Mouse (Mus musculus) forebrain, embryonic 12.5 days (tissue): ENCODE results near the gene Pbxip1. TPM values are rescaled to one million over a fixed set of nuclear protein-coding genes. Genes with fewer than 3 reads are reported as not detected.

ENCODE experiments used
- ATAC-seq: fragments of 200-750 bp; cut with Nextera tagmentation; 2 replicates; pipeline ENCODE4 v1.8.0; 2017; ENCODE audit warnings: moderate TSS enrichment; ENCODE audit not compliant: low FRiP score
- H3K27ac ChIP-seq: fragments of 300-500 bp; sonication (generic); 2 replicates; pipeline ENCODE4 v1.5.1; 2016; ENCODE audit warnings: mild to moderate bottlenecking
- H3K27me3 ChIP-seq: fragments of 300-500 bp; sonication (generic); 2 replicates; pipeline ENCODE4 v1.6.1; 2016; ENCODE audit warnings: mild to moderate bottlenecking
- H3K36me3 ChIP-seq: fragments of 300-500 bp; sonication (generic); replicated peaks from 2 replicates; pipeline ENCODE4 v1.6.1; 2016; ENCODE audit warnings: mild to moderate bottlenecking
- H3K4me1 ChIP-seq: fragments of 300-500 bp; sonication (generic); 2 replicates; pipeline ENCODE4 v1.6.1; 2016
- H3K4me2 ChIP-seq: fragments of 300-500 bp; sonication (generic); 2 replicates; pipeline ENCODE4 v1.6.1; 2016; ENCODE audit warnings: mild to moderate bottlenecking, moderate library complexity
- H3K4me3 ChIP-seq: fragments of 300-500 bp; sonication (generic); replicated peaks from 2 replicates; pipeline ENCODE4 v1.5.1; 2016; ENCODE audit warnings: mild to moderate bottlenecking
- H3K9ac ChIP-seq: fragments of 300-500 bp; sonication (generic); 2 replicates; pipeline ENCODE4 v1.6.1; 2016; ENCODE audit warnings: mild to moderate bottlenecking
- H3K9me3 ChIP-seq: fragments of 300-500 bp; sonication (generic); 2 replicates; pipeline ENCODE4 v1.6.1; 2016
- WGBS: fragments of 180-500 bp; shearing (Covaris S2); methylation state at CpG from one replicate; pipeline ENCODE4 v1.1.7; 2016; 5-methylcytosine and 5-hydroxymethylcytosine counted together
- polyA plus RNA-seq: library from polyadenylated mRNA; unstranded; fragments of >200 nt; fragmentation: Nextera tagmentation; extraction: Ambion mirVana; gene quantifications from 2 replicates; pipeline ENCODE4 v1.2.1, GENCODE M21; 2016

The Pbxip1 gene
- polyA plus RNA-seq, 1 experiment from 2014 or later = 14.4 TPM

GRCm38 (mm10) chr3:89473838-89474237 lies 37.3 kb downstream of the Pbxip1 start:
- H3K27ac ChIP-seq = no peak overlapping the region
- no peaks in the 10 kb centered on the region for H3K27me3 ChIP-seq
- no peaks in the 10 kb centered on the region for H3K4me1 ChIP-seq
- no peak overlapping the region for H3K9ac ChIP-seq
- no peak overlapping the region for H3K4me2 ChIP-seq
- no peak overlapping the region for H3K4me3 ChIP-seq
- ATAC-seq = no peak
- no peaks in the 10 kb centered on the region for H3K9me3 ChIP-seq
- peaks cover 11% of the 10 kb centered on the region for H3K36me3 ChIP-seq
- WGBS = 80% methylated on average over 6 of the region's 6 CpGs

DNA sequence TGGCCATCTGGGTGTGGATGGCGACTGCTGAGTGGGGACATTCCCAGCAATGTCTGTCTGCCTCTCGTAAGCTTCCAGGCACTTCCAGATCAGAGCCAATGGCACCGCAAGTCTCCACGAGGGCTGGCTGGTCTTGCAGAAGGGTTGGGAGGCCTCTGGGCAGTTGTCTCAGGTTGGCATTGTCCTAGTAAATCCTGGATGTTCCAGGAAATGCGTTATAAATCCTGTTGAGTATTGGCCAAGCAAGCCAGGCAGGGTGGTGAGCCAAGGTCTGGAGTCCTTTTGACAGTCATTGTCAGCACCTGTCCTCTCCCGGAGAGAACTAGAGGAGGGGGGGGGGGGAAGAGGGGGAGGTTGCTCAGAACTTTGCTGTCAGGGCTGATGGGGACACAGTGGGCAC lies 42.5 kb downstream of the Pbxip1 start:
- Histone ChIP-seq H3K27ac (no peak overlapping the region), H3K27me3 (no peaks in the 10 kb centered on the region), H3K4me2 (no peak overlapping the region), H3K9me3 (no peaks in the 10 kb centered on the region), H3K9ac (no peak overlapping the region), H3K4me1 (no peaks in the 10 kb centered on the region), H3K36me3 (no peaks in the 10 kb centered on the region), H3K4me3 (no peak overlapping the region)
- ATAC-seq = no peak
- 85% methylated on average over 6 of the region's 6 CpGs for WGBS

DNA sequence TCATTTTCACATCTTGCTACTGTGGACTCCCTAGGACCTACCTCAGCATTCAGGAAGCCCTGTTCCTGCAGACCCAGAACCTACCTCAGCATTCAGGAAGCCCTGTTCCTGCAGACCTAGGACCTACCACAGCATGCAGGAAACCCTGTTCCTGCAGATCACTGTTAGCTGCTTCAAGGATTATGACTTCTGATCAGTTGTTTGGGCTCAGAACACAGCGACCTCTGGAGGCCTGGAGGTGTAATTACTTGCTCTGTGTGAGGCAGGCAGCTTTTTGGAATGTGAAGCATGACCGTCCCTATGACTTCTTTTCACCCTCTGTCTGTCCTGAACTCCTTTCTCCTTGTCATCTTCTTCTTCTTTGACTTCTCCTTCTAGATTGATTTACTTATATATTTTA lies 45.0 kb downstream of the Pbxip1 start:
- Histone ChIP-seq H3K9ac (no peak overlapping the region), H3K4me3 (no peak overlapping the region), H3K4me2 (no peak overlapping the region), H3K4me1 (no peaks in the 10 kb centered on the region), H3K27ac (no peak overlapping the region), H3K36me3 (no peaks in the 10 kb centered on the region), H3K9me3 (no peaks in the 10 kb centered on the region), H3K27me3 (peaks cover 3% of the 10 kb centered on the region; the same call in 1 of the 2 replicates)
- 39% methylated on average over 2 of the region's 2 CpGs for WGBS
- no peak for ATAC-seq

GRCm38 (mm10) chr3:89482249-89482648 lies 45.7 kb downstream of the Pbxip1 start:
- H3K36me3 ChIP-seq = no peaks in the 10 kb centered on the region
- no peak overlapping the region for H3K9ac ChIP-seq
- H3K4me2 ChIP-seq = no peak overlapping the region
- ATAC-seq = no peak
- H3K27ac ChIP-seq = no peak overlapping the region
- no peak overlapping the region for H3K4me3 ChIP-seq
- no peaks in the 10 kb centered on the region for H3K4me1 ChIP-seq
- WGBS = 95% methylated on average over 5 of the region's 5 CpGs
- H3K9me3 ChIP-seq = no peaks in the 10 kb centered on the region
- H3K27me3 ChIP-seq = peaks cover 3% of the 10 kb centered on the region

DNA sequence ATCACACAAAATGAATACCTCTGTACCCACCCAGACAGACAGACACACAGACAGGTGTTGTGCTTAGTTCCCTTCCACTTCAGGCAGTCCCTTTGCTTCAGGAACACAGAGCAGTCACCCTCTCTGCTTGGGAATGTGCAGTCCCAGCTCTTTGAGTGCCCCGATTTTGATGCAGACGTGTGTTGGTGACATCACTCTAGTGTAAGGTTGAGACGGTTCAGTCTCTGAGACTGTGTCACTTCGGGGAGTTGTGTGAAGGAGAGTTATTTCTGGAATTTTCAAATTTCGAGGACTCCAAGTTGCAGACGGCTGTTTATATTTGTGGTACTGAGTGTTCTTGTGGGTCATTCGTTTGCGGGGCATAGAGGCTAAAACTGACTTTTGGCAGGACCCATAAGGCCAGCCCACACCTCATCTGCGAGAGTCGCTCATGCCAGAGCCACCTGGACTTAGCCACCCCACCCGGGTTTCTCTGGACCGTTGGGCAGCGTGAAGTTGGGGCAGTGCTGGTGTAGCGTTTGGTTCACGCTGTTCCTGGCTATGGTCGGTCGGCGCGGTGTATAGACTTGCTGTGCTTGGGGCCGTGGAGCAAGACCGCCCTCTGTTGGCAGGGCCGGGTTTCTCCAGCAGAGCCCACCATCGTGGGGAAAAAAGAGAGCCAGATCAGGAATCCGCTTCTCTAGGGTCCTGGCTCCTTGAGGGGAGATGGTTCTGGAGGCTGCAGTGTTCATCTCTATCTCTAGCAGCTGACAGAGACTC lies 48.4 kb downstream of the Pbxip1 start:
- H3K27ac ChIP-seq = no peak overlapping the region

GRCm38 (mm10) chr3:89486111-89486510 lies 49.6 kb downstream of the Pbxip1 start:
- no peak for ATAC-seq
- Histone ChIP-seq H3K36me3 (no peaks in the 10 kb centered on the region), H3K4me1 (no peaks in the 10 kb centered on the region), H3K4me2 (no peak overlapping the region), H3K4me3 (no peak overlapping the region), H3K27me3 (peaks cover 3% of the 10 kb centered on the region), H3K27ac (no peak overlapping the region), H3K9me3 (no peaks in the 10 kb centered on the region), H3K9ac (no peak overlapping the region)
- 81% methylated on average over 8 of the region's 8 CpGs for WGBS

More for the DNA sequence above, 48.4 kb downstream of the Pbxip1 start:
- no peak overlapping the region for H3K9ac ChIP-seq
- 24% methylated on average over 24 of the region's 24 CpGs for WGBS
- no peaks in the 10 kb centered on the region for H3K36me3 ChIP-seq
- peak overlapping the region; percentile 17; the same call in 1 of the 2 replicates for H3K4me2 ChIP-seq
- ATAC-seq = peak; percentile 61
- no peaks in the 10 kb centered on the region for H3K9me3 ChIP-seq
- H3K27me3 ChIP-seq = peaks cover 3% of the 10 kb centered on the region
- H3K4me1 ChIP-seq = no peaks in the 10 kb centered on the region
- no peak overlapping the region for H3K4me3 ChIP-seq

DNA sequence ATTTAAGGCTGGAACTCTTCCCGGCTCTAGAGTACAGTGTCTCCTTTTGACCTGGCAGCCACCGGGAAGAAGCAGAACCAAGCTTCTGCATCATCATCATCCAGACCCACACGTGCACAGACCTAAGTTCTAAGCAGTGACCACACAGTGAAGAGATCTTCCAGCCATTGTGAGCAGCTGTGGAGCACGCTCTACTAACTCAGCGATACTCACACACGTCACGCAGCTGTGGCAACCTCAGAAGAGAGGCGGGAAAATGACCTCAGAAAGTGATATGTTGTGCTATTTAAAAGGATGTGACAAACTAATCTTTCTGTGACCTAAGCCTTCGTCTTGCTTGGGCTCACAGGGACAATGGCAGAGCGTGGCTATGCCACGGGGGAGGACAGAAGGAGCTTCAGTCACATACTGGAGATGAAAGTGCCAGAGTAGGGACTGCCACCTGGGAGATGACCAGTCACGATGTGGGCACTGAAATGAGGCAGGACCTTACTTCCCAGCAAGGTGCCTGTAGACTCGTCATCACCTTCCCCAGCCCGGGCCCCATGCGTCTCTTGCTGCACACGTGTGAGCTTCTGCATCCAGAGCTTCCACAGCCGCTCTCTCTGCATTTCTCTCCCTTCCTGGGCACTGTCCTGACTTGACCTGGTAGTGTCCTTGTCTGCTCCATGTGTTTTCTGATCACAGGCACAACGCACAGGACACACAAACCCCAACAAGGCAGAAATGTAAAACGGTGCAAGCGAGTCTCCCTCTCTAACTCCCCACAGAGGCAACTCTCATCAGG lies 50.6 kb downstream of the Pbxip1 start:
- H3K9ac ChIP-seq = no peak overlapping the region
- 68% methylated on average over 20 of the region's 20 CpGs for whole genome bisulfite sequencing

DNA sequence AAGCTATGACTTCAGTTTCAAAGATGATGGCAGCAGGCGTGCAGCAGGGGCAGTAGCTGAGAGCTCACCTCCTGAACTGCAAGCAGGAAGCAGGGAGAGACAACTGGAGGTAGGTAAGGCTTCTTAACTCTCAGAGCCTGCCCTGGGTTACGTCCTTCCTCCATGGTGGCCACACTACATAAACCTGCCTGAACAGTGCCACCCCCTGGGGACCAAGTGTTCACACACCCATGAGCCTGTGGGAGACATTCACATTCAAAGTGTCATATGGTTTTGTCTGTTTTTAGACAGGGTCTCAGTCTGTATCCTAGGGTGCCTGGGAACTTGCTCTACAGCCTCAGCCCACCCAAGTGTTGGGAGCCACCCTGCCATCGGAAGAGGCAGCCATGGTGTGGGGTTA lies 54.3 kb downstream of the Pbxip1 start:
- Histone ChIP-seq H3K4me3 (no peak overlapping the region), H3K4me2 (no peak overlapping the region), H3K9me3 (no peaks in the 10 kb centered on the region), H3K9ac (no peak overlapping the region), H3K4me1 (no peaks in the 10 kb centered on the region), H3K36me3 (no peaks in the 10 kb centered on the region), H3K27me3 (no peaks in the 10 kb centered on the region; the same call in none of the 2 replicates), H3K27ac (no peak overlapping the region)
- no peak for ATAC-seq
- 94% methylated on average over 3 of the region's 3 CpGs for WGBS

More for the DNA sequence above, 50.6 kb downstream of the Pbxip1 start:
- H3K4me2 ChIP-seq = no peak overlapping the region
- ATAC-seq = no peak
- peaks cover 3% of the 10 kb centered on the region for H3K27me3 ChIP-seq
- no peaks in the 10 kb centered on the region for H3K36me3 ChIP-seq
- H3K4me1 ChIP-seq = no peaks in the 10 kb centered on the region
- H3K9me3 ChIP-seq = no peaks in the 10 kb centered on the region
- H3K4me3 ChIP-seq = no peak overlapping the region
- H3K27ac ChIP-seq = no peak overlapping the region

GRCm38 (mm10) chr3:89491559-89491958 lies 55.1 kb downstream of the Pbxip1 start:
- Histone ChIP-seq H3K4me2 (no peak overlapping the region), H3K4me3 (no peak overlapping the region), H3K9me3 (no peaks in the 10 kb centered on the region), H3K4me1 (no peaks in the 10 kb centered on the region), H3K27me3 (no peaks in the 10 kb centered on the region; the same call in none of the 2 replicates), H3K27ac (no peak overlapping the region), H3K9ac (no peak overlapping the region), H3K36me3 (no peaks in the 10 kb centered on the region)
- 89% methylated on average over 5 of the region's 5 CpGs for WGBS
- ATAC-seq = no peak

DNA sequence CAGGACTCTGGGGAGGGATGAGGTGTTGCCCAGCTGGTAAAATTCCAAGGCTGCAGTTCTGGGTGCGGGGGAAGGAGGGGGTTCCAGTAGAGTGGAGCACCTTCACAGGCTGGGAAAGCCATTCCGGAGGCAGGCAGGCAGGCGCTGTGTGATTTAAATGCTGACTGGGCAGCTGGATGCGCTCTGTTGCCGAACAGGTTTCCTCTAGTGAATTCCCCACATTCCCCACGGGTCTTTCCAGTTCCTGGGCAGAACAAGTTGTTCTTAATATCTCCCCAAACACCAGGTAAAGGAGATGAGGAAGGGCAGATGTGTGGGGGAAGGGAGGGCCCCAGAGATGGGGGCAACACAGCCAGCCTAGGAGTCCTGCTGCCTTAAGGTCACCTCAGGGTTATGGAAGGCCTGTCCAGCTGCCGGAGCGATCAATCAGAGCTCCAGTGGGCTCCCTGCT lies 56.2 kb downstream of the Pbxip1 start:
- no peak overlapping the region for H3K27ac ChIP-seq
- no peak overlapping the region for H3K9ac ChIP-seq
- 61% methylated on average over 8 of the region's 8 CpGs for WGBS

GRCm38 (mm10) chr3:89494630-89495029 lies 58.1 kb downstream of the Pbxip1 start:
- no peak overlapping the region for H3K27ac ChIP-seq
- no peaks in the 10 kb centered on the region for H3K27me3 ChIP-seq
- no peak overlapping the region for H3K9ac ChIP-seq
- H3K4me1 ChIP-seq = no peaks in the 10 kb centered on the region
- no peak for ATAC-seq
- no peaks in the 10 kb centered on the region for H3K9me3 ChIP-seq
- WGBS = 94% methylated on average over 5 of the region's 5 CpGs
- no peak overlapping the region for H3K4me2 ChIP-seq
- H3K4me3 ChIP-seq = no peak overlapping the region
- H3K36me3 ChIP-seq = no peaks in the 10 kb centered on the region

More for the DNA sequence above, 56.2 kb downstream of the Pbxip1 start:
- no peak for ATAC-seq
- Histone ChIP-seq H3K9me3 (no peaks in the 10 kb centered on the region), H3K4me1 (no peaks in the 10 kb centered on the region), H3K27me3 (no peaks in the 10 kb centered on the region), H3K36me3 (no peaks in the 10 kb centered on the region), H3K4me2 (no peak overlapping the region), H3K4me3 (no peak overlapping the region)

GRCm38 (mm10) chr3:89496366-89496765 lies 59.9 kb downstream of the Pbxip1 start:
- Histone ChIP-seq H3K27me3 (no peaks in the 10 kb centered on the region), H3K4me2 (no peak overlapping the region), H3K27ac (no peak overlapping the region), H3K4me3 (no peak overlapping the region), H3K36me3 (no peaks in the 10 kb centered on the region), H3K9me3 (no peaks in the 10 kb centered on the region), H3K9ac (no peak overlapping the region), H3K4me1 (no peaks in the 10 kb centered on the region)
- ATAC-seq = no peak
- WGBS = 67% methylated on average over 3 of the region's 3 CpGs
